Mouse (Mus musculus): ENCODE results near the gene Tex35. TPM values are rescaled to one million over a fixed set of nuclear protein-coding genes. Genes with fewer than 3 reads are reported as not detected.

The Tex35 gene
- polyA plus RNA-seq, 1 experiment from 2014 or later: not detected

- Histone ChIP-seq H3K4me1 (ENCODE audit: control insufficient read depth, insufficient read depth, low read length) (peaks cover 4% of the 10 kb centered on the region), H3K27me3 (ENCODE audit: control insufficient read depth, insufficient read depth, low read depth, low read length) (no peaks in the 10 kb centered on the region), H3K4me2 (ENCODE audit: low read length) (no peak overlapping the region), H3K9ac (ENCODE audit: low read depth, low read length) (no peak overlapping the region), H3K36me3 (ENCODE audit: control insufficient read depth, insufficient read depth, low read length) (no peaks in the 10 kb centered on the region), H3K9me3 (replicated peaks; ENCODE audit: control insufficient read depth, low read length, poor library complexity, severe bottlenecking) (no peaks in the 10 kb centered on the region), H3K4me3 (ENCODE audit: low read depth, low read length) (no peak overlapping the region), H3K27ac (ENCODE audit: low read length) (no peak overlapping the region)
- ATAC-seq: peak; percentile 59
- WGBS: 3% methylated on average over 15 of the region's 15 CpGs
Measured at GRCm38 (mm10) chr1:157076257-157076656, 32.2 kb downstream of the Tex35 start.

- no peak overlapping the region for H3K9ac ChIP-seq (ENCODE audit: low read depth, low read length)
- H3K9me3 ChIP-seq (replicated peaks; ENCODE audit: control insufficient read depth, low read length, poor library complexity, severe bottlenecking): no peaks in the 10 kb centered on the region
- H3K36me3 ChIP-seq (ENCODE audit: control insufficient read depth, insufficient read depth, low read length): no peaks in the 10 kb centered on the region
- H3K27me3 ChIP-seq (ENCODE audit: control insufficient read depth, insufficient read depth, low read depth, low read length): no peaks in the 10 kb centered on the region
- H3K4me1 ChIP-seq (ENCODE audit: control insufficient read depth, insufficient read depth, low read length): peaks cover 4% of the 10 kb centered on the region
- ATAC-seq: no peak
- H3K4me2 ChIP-seq (ENCODE audit: low read length): no peak overlapping the region
- no peak overlapping the region for H3K4me3 ChIP-seq (ENCODE audit: low read depth, low read length)
- 48% methylated on average over 7 of the region's 7 CpGs for WGBS
- H3K27ac ChIP-seq (ENCODE audit: low read length): no peak overlapping the region
Measured at GRCm38 (mm10) chr1:157074937-157075336, 33.5 kb downstream of the Tex35 start.

- Histone ChIP-seq H3K9me3 (replicated peaks; ENCODE audit: control insufficient read depth, low read length, poor library complexity, severe bottlenecking) (no peaks in the 10 kb centered on the region), H3K4me2 (ENCODE audit: low read length) (no peak overlapping the region), H3K4me3 (ENCODE audit: low read depth, low read length) (no peak overlapping the region), H3K36me3 (ENCODE audit: control insufficient read depth, insufficient read depth, low read length) (no peaks in the 10 kb centered on the region), H3K4me1 (ENCODE audit: control insufficient read depth, insufficient read depth, low read length) (peaks cover 1% of the 10 kb centered on the region), H3K27ac (ENCODE audit: low read length) (no peak overlapping the region), H3K9ac (ENCODE audit: low read depth, low read length) (no peak overlapping the region), H3K27me3 (ENCODE audit: control insufficient read depth, insufficient read depth, low read depth, low read length) (no peaks in the 10 kb centered on the region)
- ATAC-seq: no peak
- 78% methylated on average over 6 of the region's 6 CpGs for WGBS
Measured at GRCm38 (mm10) chr1:157074371-157074770, 34.1 kb downstream of the Tex35 start.

GRCm38 (mm10) chr1:157073592-157073991, 34.9 kb downstream of the Tex35 start:
- H3K4me1 ChIP-seq (ENCODE audit: control insufficient read depth, insufficient read depth, low read length): peaks cover 3% of the 10 kb centered on the region
- no peak for ATAC-seq

GRCm38 (mm10) chr1:157069181-157069828, 39.2 kb downstream of the Tex35 start:
- ATAC-seq: no peak
- no peak overlapping the region for H3K9ac ChIP-seq (ENCODE audit: low read depth, low read length)
- H3K27me3 ChIP-seq (ENCODE audit: control insufficient read depth, insufficient read depth, low read depth, low read length): no peaks in the 10 kb centered on the region
- peaks cover 6% of the 10 kb centered on the region; the same call in 1 of the 2 replicates for H3K4me1 ChIP-seq (ENCODE audit: control insufficient read depth, insufficient read depth, low read length)
- H3K9me3 ChIP-seq (replicated peaks; ENCODE audit: control insufficient read depth, low read length, poor library complexity, severe bottlenecking): no peaks in the 10 kb centered on the region
- no peak overlapping the region for H3K4me2 ChIP-seq (ENCODE audit: low read length)
- H3K27ac ChIP-seq (ENCODE audit: low read length): no peak overlapping the region
- WGBS: 31% methylated on average over 15 of the region's 15 CpGs
- H3K36me3 ChIP-seq (ENCODE audit: control insufficient read depth, insufficient read depth, low read length): no peaks in the 10 kb centered on the region
- no peak overlapping the region for H3K4me3 ChIP-seq (ENCODE audit: low read depth, low read length)

More at GRCm38 (mm10) chr1:157073592-157073991, 34.9 kb downstream of the Tex35 start:
- Histone ChIP-seq H3K27me3 (ENCODE audit: control insufficient read depth, insufficient read depth, low read depth, low read length) (no peaks in the 10 kb centered on the region), H3K36me3 (ENCODE audit: control insufficient read depth, insufficient read depth, low read length) (no peaks in the 10 kb centered on the region), H3K9me3 (replicated peaks; ENCODE audit: control insufficient read depth, low read length, poor library complexity, severe bottlenecking) (no peaks in the 10 kb centered on the region), H3K27ac (ENCODE audit: low read length) (no peak overlapping the region), H3K9ac (ENCODE audit: low read depth, low read length) (no peak overlapping the region), H3K4me3 (ENCODE audit: low read depth, low read length) (no peak overlapping the region), H3K4me2 (ENCODE audit: low read length) (no peak overlapping the region)
- 51% methylated on average over 4 of the region's 4 CpGs for WGBS

GRCm38 (mm10) chr1:157068316-157068715, 40.2 kb downstream of the Tex35 start:
- no peaks in the 10 kb centered on the region for H3K36me3 ChIP-seq (ENCODE audit: control insufficient read depth, insufficient read depth, low read length)
- no peak for ATAC-seq
- no peak overlapping the region for H3K27ac ChIP-seq (ENCODE audit: low read length)
- no peak overlapping the region for H3K9ac ChIP-seq (ENCODE audit: low read depth, low read length)
- H3K4me2 ChIP-seq (ENCODE audit: low read length): no peak overlapping the region
- peaks cover 9% of the 10 kb centered on the region; the same call in 1 of the 2 replicates for H3K4me1 ChIP-seq (ENCODE audit: control insufficient read depth, insufficient read depth, low read length)
- H3K4me3 ChIP-seq (ENCODE audit: low read depth, low read length): no peak overlapping the region
- H3K27me3 ChIP-seq (ENCODE audit: control insufficient read depth, insufficient read depth, low read depth, low read length): no peaks in the 10 kb centered on the region
- no peaks in the 10 kb centered on the region for H3K9me3 ChIP-seq (replicated peaks; ENCODE audit: control insufficient read depth, low read length, poor library complexity, severe bottlenecking)

- peak; percentile 40; the same call in 1 of the 2 replicates for ATAC-seq
- WGBS: 70% methylated on average over 12 of the region's 12 CpGs
- H3K9me3 ChIP-seq (replicated peaks; ENCODE audit: control insufficient read depth, low read length, poor library complexity, severe bottlenecking): no peaks in the 10 kb centered on the region
- no peak overlapping the region for H3K9ac ChIP-seq (ENCODE audit: low read depth, low read length)
- H3K4me3 ChIP-seq (ENCODE audit: low read depth, low read length): no peak overlapping the region
- no peaks in the 10 kb centered on the region for H3K36me3 ChIP-seq (ENCODE audit: control insufficient read depth, insufficient read depth, low read length)
- no peaks in the 10 kb centered on the region for H3K27me3 ChIP-seq (ENCODE audit: control insufficient read depth, insufficient read depth, low read depth, low read length)
- H3K4me2 ChIP-seq (ENCODE audit: low read length): no peak overlapping the region
- no peak overlapping the region for H3K27ac ChIP-seq (ENCODE audit: low read length)
- H3K4me1 ChIP-seq (ENCODE audit: control insufficient read depth, insufficient read depth, low read length): peaks cover 10% of the 10 kb centered on the region; the same call in 1 of the 2 replicates
Measured at GRCm38 (mm10) chr1:157065819-157066730, 42.4 kb downstream of the Tex35 start.

GRCm38 (mm10) chr1:157063318-157064115, 45.0 kb downstream of the Tex35 start:
- ATAC-seq: peak; percentile 29; the same call in 1 of the 2 replicates
- H3K4me2 ChIP-seq (ENCODE audit: low read length): no peak overlapping the region
- WGBS: 51% methylated on average over 13 of the region's 13 CpGs
- no peaks in the 10 kb centered on the region for H3K9me3 ChIP-seq (replicated peaks; ENCODE audit: control insufficient read depth, low read length, poor library complexity, severe bottlenecking)
- H3K27me3 ChIP-seq (ENCODE audit: control insufficient read depth, insufficient read depth, low read depth, low read length): no peaks in the 10 kb centered on the region
- 0 out of 2 replicates have a peak, but pooled peaks cover 7% of the 10 kb centered on the region for H3K4me1 ChIP-seq (ENCODE audit: control insufficient read depth, insufficient read depth, low read length)
- H3K4me3 ChIP-seq (ENCODE audit: low read depth, low read length): no peak overlapping the region
- no peak overlapping the region for H3K9ac ChIP-seq (ENCODE audit: low read depth, low read length)
- H3K27ac ChIP-seq (ENCODE audit: low read length): peak overlapping the region; percentile 44
- H3K36me3 ChIP-seq (ENCODE audit: control insufficient read depth, insufficient read depth, low read length): no peaks in the 10 kb centered on the region
